Mouse (Mus musculus) olfactory bulb, adult 2 months (tissue): ENCODE results near the gene Olfr1394. TPM values are rescaled to one million over a fixed set of nuclear protein-coding genes. Genes with fewer than 3 reads are reported as not detected.
"Not testable (repeated sequence)": the region's sequence is repeated elsewhere in the genome, so short reads cannot be mapped to it uniquely, and the experiment has no call there.

Experiments used
- H3K27ac ChIP-seq: fragments of 200-500 bp; 2 replicates; pipeline ENCODE4 v1.5.1; 2012; ENCODE audit warnings: low read depth, low read length; ENCODE audit not compliant: insufficient read depth
- H3K4me1 ChIP-seq: fragments of 200-500 bp; 2 replicates; pipeline ENCODE4 v1.6.1; 2012; ENCODE audit warnings: low read length; ENCODE audit not compliant: control insufficient read depth, insufficient read depth
- H3K4me3 ChIP-seq: fragments of 200-500 bp; 2 replicates; pipeline ENCODE4 v1.5.1; 2012; ENCODE audit warnings: mild to moderate bottlenecking, low read depth, low read length, moderate library complexity; ENCODE audit not compliant: insufficient read depth
- CTCF ChIP-seq: fragments of 200-500 bp; IDR thresholded peaks from 2 replicates; pipeline ENCODE4 v1.5.1; 2012; ENCODE audit warnings: low read depth, mild to moderate bottlenecking, low read length, moderate library complexity; ENCODE audit not compliant: insufficient read depth
- POLR2A ChIP-seq: fragments of 200-500 bp; IDR thresholded peaks from 2 replicates; pipeline ENCODE4 v1.6.1; 2012; ENCODE audit warnings: mild to moderate bottlenecking, low read depth, low read length, moderate library complexity; ENCODE audit not compliant: insufficient read depth
- WGBS: fragments of 180-500 bp; shearing (Covaris S2); methylation state at CpG from one replicate; pipeline ENCODE4 v1.1.7; 2018; 5-methylcytosine and 5-hydroxymethylcytosine counted together
- polyA plus RNA-seq: library from polyadenylated mRNA; stranded (reverse); fragments of >200 nt; gene quantifications from 2 replicates; pipeline ENCODE4 v1.2.4, GENCODE M21; 2012; ENCODE audit warnings: low replicate concordance; ENCODE audit not compliant: missing spikeins, insufficient read depth, insufficient read length

Olfr1394 gene
- polyA plus RNA-seq, 1 experiment = not detected

DNA sequence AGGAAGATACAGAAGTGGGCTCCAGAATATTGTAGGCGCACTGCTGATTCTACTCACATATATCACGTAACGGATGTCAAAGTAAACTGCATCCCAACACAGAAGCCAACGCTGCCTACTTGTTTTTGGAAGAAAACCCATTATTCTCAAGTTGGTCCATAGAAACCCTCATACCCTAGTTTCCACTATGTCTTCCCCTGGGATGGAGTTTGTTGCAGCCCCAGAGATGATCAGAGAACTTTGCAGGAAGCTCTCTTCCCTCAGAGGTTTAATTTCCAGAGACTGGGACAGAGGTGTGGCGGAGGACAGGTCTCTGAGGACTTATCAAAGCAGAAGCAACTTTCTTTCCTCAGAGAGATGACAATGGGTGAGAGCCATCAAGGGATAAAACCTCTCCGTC is 12.2 kb upstream of the Olfr1394 start, which contains the start of gene Olfr1395:
Gene Olfr1395 (plus strand): TSS at position 301 of the 400 bp plus-strand sequence.
- WGBS = 91% methylated on average over 6 of the region's 6 CpGs
- H3K27ac ChIP-seq = no peak within 1 kb of the TSS
- no peaks in the 10 kb centered on the region for H3K4me1 ChIP-seq
- TF ChIP-seq CTCF (no peak), POLR2A (no peak)
- H3K4me3 ChIP-seq = no peak within 1 kb of the TSS

DNA sequence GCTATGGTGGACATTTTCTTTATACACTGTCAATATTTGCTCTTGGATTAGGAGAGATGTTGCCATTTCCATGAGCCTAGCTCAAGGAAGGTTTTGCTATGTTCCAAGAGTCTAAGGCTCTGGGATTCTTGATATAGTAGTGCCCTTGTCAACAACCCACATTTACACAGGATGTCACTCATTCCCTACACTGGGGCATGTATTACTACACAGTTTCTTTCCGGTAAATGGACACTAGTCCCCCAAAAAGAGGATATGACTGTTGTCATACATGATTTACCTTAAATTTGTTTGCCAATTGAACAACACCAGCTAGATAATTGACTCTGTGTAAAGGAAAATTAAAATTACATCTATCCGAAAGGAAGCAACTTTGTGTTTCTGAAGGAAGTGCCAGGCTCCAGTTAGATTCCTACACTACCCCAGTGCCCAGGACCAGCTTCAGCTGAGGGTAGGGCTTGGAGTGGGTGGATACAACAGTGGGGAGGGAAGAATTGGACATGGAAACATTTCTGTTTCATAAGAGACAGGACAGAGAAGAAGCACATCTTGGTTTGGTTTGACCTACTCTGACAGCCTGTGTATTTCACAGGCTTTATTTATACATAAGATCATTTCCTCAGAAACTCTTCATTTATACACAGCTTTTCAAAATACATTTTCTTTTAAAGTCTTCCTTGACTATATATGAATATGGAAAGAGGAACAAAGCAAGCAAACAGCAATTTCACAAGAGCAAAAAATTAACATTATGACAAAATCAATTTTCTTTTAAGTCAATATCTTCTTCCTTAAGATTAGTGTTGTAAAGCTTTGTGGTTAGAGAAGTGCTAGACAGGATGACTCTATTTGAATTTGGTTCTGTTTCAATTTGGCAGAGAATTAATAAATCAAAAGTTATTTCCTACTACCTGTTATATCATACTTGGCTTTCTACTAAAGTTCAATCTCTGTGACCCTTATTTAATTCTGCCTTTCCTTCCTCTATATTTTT is 2.9 kb downstream of the Olfr1394 start:
- TF ChIP-seq POLR2A = no peak
- TF ChIP-seq CTCF = no peak
- no peaks in the 10 kb centered on the region for H3K4me1 ChIP-seq
- H3K27ac ChIP-seq = no peak overlapping the region
- WGBS = 95% methylated on average over 2 of the region's 2 CpGs
- no peak overlapping the region for H3K4me3 ChIP-seq

DNA sequence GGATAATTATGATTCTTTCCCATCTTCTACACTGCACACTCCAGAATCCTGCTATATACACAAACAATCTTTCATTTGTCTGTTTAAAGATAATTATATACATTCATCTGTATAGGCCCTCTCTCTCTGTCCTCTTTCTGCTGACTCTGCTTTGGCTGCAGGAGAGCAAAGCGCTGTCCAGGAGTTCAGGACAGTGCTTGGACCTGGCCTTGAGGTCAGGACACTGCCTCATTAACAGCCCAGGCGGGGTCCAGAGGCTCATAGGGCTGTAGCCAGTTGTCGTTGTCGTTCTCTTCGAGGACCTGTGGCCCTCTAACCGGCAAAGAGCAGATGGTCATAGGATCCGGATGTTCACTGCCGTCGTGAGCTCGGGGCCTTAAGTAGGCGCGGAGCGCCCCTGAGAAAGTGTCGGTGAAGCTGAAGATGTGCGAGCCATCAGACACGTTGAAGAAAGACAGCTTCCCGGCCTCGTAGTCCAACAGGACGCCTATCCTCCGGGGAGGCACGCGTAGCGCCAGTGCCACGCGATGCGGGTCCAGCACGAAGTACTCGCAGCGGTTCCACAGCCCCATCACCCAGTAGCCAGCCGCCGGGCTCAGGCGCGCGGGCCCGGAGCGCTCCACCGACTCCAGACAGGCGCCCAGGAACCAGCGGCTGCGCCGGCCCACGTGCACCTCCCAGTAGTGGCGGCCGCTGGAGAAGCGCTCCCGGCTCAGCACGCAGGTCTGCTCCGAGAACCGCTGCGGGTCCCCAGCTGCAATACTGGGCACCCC is 14.8 kb downstream of the Olfr1394 start:
- WGBS = 6% methylated on average over 50 of the region's 50 CpGs
- no peak overlapping the region for H3K27ac ChIP-seq
- H3K4me1 ChIP-seq = peaks cover 7% of the 10 kb centered on the region
- no peak for TF ChIP-seq CTCF
- no peak for TF ChIP-seq POLR2A
- H3K4me3 ChIP-seq = peak overlapping the region; percentile 35

DNA sequence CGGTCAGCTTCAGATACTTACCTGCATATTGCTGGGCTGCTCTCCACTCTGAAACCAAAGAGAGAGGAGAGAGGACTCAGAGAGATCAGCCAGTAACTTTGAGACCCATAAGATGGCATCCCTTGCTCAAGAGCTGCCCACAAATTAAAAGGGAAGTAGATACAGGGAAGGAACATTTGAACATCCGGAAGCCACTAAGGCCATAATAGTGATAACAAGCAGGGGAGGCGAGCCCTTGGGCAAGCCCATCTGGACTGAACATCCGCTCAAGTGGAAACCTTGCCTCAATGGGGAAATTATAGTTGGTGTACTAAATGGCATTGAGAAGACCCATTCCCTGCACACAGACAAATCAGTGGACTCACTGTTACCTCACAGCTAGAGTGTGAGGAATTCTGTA is 16.4 kb downstream of the Olfr1394 start:
- H3K27ac ChIP-seq = no peak overlapping the region
- H3K4me3 ChIP-seq = no peak overlapping the region
- TF ChIP-seq POLR2A (no peak), CTCF (no peak)
- H3K4me1 ChIP-seq = peaks cover 7% of the 10 kb centered on the region
- 92% methylated on average over 4 of the region's 4 CpGs for WGBS

DNA sequence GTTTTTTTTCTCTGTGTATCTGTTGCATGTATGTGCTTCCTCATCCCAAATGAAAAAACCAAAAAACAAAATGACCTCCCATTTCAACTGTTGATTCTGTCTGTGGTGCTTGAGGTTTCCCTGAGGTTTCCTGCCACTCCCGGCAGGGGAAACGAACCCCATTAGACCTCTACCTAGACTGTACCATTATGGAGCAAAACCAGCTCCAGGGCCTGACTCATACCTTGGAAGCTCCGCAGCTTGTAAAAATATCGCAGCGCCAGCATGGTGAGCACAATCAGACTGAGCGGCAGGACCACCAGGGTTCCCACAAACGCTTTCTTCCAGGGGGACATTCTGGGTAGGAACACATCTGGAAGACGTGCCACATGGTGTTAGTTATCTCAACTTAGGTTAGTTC is 21.2 kb downstream of the Olfr1394 start:
- no peak overlapping the region for H3K4me3 ChIP-seq
- no peaks in the 10 kb centered on the region for H3K4me1 ChIP-seq
- TF ChIP-seq CTCF (no peak), POLR2A (no peak)
- no peak overlapping the region for H3K27ac ChIP-seq
- WGBS = 92% methylated on average over 8 of the region's 8 CpGs

DNA sequence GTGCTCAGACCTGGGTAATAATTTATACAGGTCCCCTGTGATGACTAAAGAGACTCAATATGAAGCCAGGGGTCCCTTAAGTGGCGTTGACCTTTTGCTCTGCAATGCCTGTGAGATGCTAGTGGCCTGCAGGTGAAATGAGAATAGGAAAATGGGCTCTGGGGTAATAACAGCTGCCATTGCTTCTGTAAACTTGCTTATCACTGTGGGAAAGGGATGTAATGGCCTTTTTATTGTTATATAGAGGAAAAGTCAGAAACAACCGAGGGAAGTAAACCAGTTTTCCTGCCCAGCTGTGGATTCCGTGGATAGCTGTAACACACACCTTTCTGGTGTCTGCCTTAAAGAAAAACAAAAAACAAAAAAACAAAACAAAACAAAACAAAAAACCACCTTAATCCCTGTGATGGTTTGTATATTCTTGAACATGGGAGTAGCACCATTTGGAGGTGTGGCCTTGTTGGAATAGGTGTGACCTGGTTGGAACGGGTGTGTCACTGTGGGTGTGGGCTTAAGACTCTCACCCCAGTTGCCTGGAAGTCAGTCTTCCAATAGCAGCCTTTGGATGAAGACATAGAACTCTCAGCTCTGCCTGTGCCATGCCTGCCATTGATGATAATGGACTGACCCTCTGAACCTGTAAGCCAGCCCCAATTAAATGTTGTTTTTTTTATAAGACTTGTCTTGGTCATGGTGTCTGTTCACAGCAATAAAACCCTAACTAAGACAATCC is 22.0 kb downstream of the Olfr1394 start:
- 89% methylated on average over 4 of the region's 4 CpGs for WGBS
- not testable (repeated sequence) for H3K4me1 ChIP-seq, H3K4me3 ChIP-seq

DNA sequence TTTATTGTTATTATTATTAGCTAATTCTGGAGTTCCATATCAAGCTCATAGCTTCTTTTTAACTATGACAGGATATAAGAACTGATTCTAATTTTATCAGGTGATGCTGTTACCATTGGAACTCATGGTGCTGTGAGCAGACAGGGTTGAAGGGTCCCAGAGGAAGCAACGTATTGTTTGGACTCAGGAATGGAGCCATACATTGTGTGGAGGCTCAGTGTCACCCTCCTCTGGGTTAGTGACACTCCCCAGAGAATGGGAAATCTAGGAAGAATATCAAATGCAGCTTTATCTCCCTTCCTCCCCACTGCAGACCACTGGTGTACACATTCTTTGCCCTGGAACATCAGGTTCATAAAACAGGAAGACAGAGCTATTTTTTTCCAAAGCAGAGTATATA is 29.0 kb downstream of the Olfr1394 start:
- 62% methylated on average over 1 of the region's 1 CpGs for WGBS
- TF ChIP-seq POLR2A = no peak
- TF ChIP-seq CTCF = no peak

More for the DNA sequence above, 22.0 kb downstream of the Olfr1394 start:
- H3K27ac ChIP-seq = not testable (repeated sequence)

DNA sequence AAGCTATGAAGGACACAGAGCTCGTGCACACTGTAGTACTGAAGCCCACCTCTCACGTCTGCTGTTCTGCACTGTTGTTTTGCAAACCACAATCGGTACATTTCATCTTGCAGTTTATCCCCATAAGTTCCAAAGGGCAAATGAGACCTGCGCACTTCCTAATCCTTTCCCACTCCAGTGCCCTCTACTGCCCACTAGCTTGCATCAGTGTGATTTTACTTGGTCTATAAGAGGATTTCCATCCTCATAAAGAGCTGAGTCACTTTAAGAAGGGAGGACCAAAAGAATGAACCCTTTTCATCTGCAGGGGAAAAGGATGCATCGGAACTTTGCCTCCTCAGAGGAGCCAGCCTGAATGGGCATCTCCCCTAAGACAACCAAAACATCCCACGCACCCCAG is 32.3 kb downstream of the Olfr1394 start:
- Histone ChIP-seq H3K27ac (no peak overlapping the region), H3K4me1 (no peaks in the 10 kb centered on the region), H3K4me3 (no peak overlapping the region)
- WGBS = 81% methylated on average over 6 of the region's 6 CpGs
- no peak for TF ChIP-seq CTCF

More for the DNA sequence above, 29.0 kb downstream of the Olfr1394 start:
- Histone ChIP-seq H3K4me1 (no peaks in the 10 kb centered on the region), H3K4me3 (no peak overlapping the region), H3K27ac (no peak overlapping the region)
